Mouse (Mus musculus) liver, embryonic 13.5 days (tissue): ENCODE measurements at regions not wholly inside any gene's neighbourhood (a gene's known extent, or its start where the extent isn't known, plus 50 kb on each side); places are given as distances from the start of the nearest gene placed in this dataset.

Experiments
- ATAC-seq: fragments of 200-750 bp; cut with Nextera tagmentation; 2 replicates; pipeline ENCODE4 v1.8.0; 2017; ENCODE audit warnings: low read depth, mild to moderate bottlenecking, moderate number of reproducible peaks, moderate library complexity
- DNase-seq: peaks from one replicate; pipeline ENCODE4 v3.0.0; 2022
- H3K27ac ChIP-seq: fragments of 300-500 bp; sonication (generic); 2 replicates; pipeline ENCODE4 v1.5.1; 2015; ENCODE audit warnings: moderate library complexity, mild to moderate bottlenecking, inconsistent platforms
- H3K27me3 ChIP-seq: fragments of 300-500 bp; sonication (generic); 2 replicates; pipeline ENCODE4 v1.6.1; 2015; ENCODE audit warnings: mild to moderate bottlenecking, inconsistent platforms
- H3K36me3 ChIP-seq: fragments of 300-500 bp; sonication (generic); 2 replicates; pipeline ENCODE4 v1.6.1; 2015; ENCODE audit warnings: mild to moderate bottlenecking, inconsistent platforms
- H3K4me1 ChIP-seq: fragments of 300-500 bp; sonication (generic); replicated peaks from 2 replicates; pipeline ENCODE4 v1.6.1; 2015; ENCODE audit warnings: inconsistent platforms
- H3K4me2 ChIP-seq: fragments of 300-500 bp; sonication (generic); 2 replicates; pipeline ENCODE4 v1.6.1; 2015; ENCODE audit warnings: inconsistent platforms, mild to moderate bottlenecking, moderate library complexity
- H3K4me3 ChIP-seq: fragments of 300-500 bp; sonication (generic); replicated peaks from 2 replicates; pipeline ENCODE4 v1.5.1; 2015; ENCODE audit warnings: mild to moderate bottlenecking, inconsistent platforms
- H3K9ac ChIP-seq: fragments of 300-500 bp; sonication (generic); 2 replicates; pipeline ENCODE4 v1.6.1; 2015; ENCODE audit warnings: mild to moderate bottlenecking, inconsistent platforms
- H3K9me3 ChIP-seq: fragments of 300-500 bp; sonication (generic); replicated peaks from 2 replicates; pipeline ENCODE4 v1.6.1; 2016; ENCODE audit warnings: inconsistent platforms
- WGBS: fragments of 180-500 bp; shearing (Covaris S2); methylation state at CpG from one replicate; pipeline ENCODE4 v1.1.7; 2015; ENCODE audit not compliant: insufficient replicate concordance; 5-methylcytosine and 5-hydroxymethylcytosine counted together

GRCm38 (mm10) chr10:60995908-60996640 lies 93.1 kb upstream of the Pcbd1 start:
- no peaks in the 10 kb centered on the region for H3K4me1 ChIP-seq
- WGBS, result 69% methylated on average over 9 of the region's 9 CpGs
- no peak overlapping the region for H3K27ac ChIP-seq
- peaks cover under 1% of the 10 kb centered on the region; the same call in 1 of the 2 replicates for H3K9me3 ChIP-seq
- no peaks in the 10 kb centered on the region for H3K36me3 ChIP-seq
- H3K9ac ChIP-seq, result no peak overlapping the region
- DNase-seq (no peak), ATAC-seq (no peak)
- no peaks in the 10 kb centered on the region for H3K27me3 ChIP-seq
- no peak overlapping the region for H3K4me3 ChIP-seq
- H3K4me2 ChIP-seq, result no peak overlapping the region

GRCm38 (mm10) chr10:60985109-60985576 lies 104.0 kb upstream of the Pcbd1 start:
- Histone ChIP-seq H3K9ac (no peak overlapping the region), H3K36me3 (no peaks in the 10 kb centered on the region), H3K27me3 (no peaks in the 10 kb centered on the region), H3K9me3 (no peaks in the 10 kb centered on the region), H3K4me3 (no peak overlapping the region), H3K4me2 (no peak overlapping the region), H3K4me1 (no peaks in the 10 kb centered on the region), H3K27ac (no peak overlapping the region)
- DNase-seq, result no peak
- ATAC-seq, result no peak
- WGBS, result 16% methylated on average over 10 of the region's 10 CpGs

- H3K4me1 ChIP-seq, result no peaks in the 10 kb centered on the region
- no peaks in the 10 kb centered on the region for H3K9me3 ChIP-seq
- no peak overlapping the region for H3K27ac ChIP-seq
- no peak overlapping the region for H3K4me3 ChIP-seq
- no peak overlapping the region for H3K4me2 ChIP-seq
- 56% methylated on average over 6 of the region's 6 CpGs for WGBS
- no peaks in the 10 kb centered on the region for H3K27me3 ChIP-seq
- no peak for DNase-seq
- H3K9ac ChIP-seq, result no peak overlapping the region
- no peak for ATAC-seq
- H3K36me3 ChIP-seq, result no peaks in the 10 kb centered on the region
Measured at GRCm38 (mm10) chr10:60981770-60982169, 107.4 kb upstream of the Pcbd1 start.

- WGBS, result 32% methylated on average over 2 of the region's 2 CpGs
- ATAC-seq (no peak), DNase-seq (no peak)
- H3K4me3 ChIP-seq, result no peak overlapping the region
- no peaks in the 10 kb centered on the region for H3K4me1 ChIP-seq
- no peak overlapping the region for H3K4me2 ChIP-seq
- H3K27me3 ChIP-seq, result no peaks in the 10 kb centered on the region
- no peak overlapping the region for H3K9ac ChIP-seq
- no peak overlapping the region for H3K27ac ChIP-seq
- H3K36me3 ChIP-seq, result no peaks in the 10 kb centered on the region
- no peaks in the 10 kb centered on the region for H3K9me3 ChIP-seq
Measured at GRCm38 (mm10) chr10:60973615-60974014, 115.5 kb upstream of the Pcbd1 start.

GRCm38 (mm10) chr10:60964843-60965242 lies 124.3 kb upstream of the Pcbd1 start:
- DNase-seq (no peak), ATAC-seq (no peak)
- H3K36me3 ChIP-seq, result no peaks in the 10 kb centered on the region
- no peaks in the 10 kb centered on the region for H3K27me3 ChIP-seq
- H3K4me2 ChIP-seq, result no peak overlapping the region
- H3K9ac ChIP-seq, result no peak overlapping the region
- 64% methylated on average over 10 of the region's 10 CpGs for WGBS
- no peak overlapping the region for H3K27ac ChIP-seq
- H3K9me3 ChIP-seq, result no peaks in the 10 kb centered on the region
- H3K4me1 ChIP-seq, result no peaks in the 10 kb centered on the region
- H3K4me3 ChIP-seq, result no peak overlapping the region

- 25% methylated on average over 17 of the region's 17 CpGs for WGBS
- Histone ChIP-seq H3K4me1 (no peaks in the 10 kb centered on the region), H3K4me2 (no peak overlapping the region), H3K4me3 (no peak overlapping the region), H3K36me3 (no peaks in the 10 kb centered on the region), H3K9me3 (no peaks in the 10 kb centered on the region), H3K27me3 (no peaks in the 10 kb centered on the region), H3K9ac (no peak overlapping the region), H3K27ac (no peak overlapping the region)
- DNase-seq (no peak), ATAC-seq (no peak)
Measured at GRCm38 (mm10) chr10:60957820-60958233, 126.4 kb upstream of the Unc5b start.

GRCm38 (mm10) chr10:60955467-60955866 lies 124.1 kb upstream of the Unc5b start:
- H3K36me3 ChIP-seq, result no peaks in the 10 kb centered on the region
- ATAC-seq, result no peak
- 50% methylated on average over 9 of the region's 9 CpGs for WGBS

GRCm38 (mm10) chr10:60952495-60952894 lies 121.1 kb upstream of the Unc5b start:
- whole genome bisulfite sequencing, result 15% methylated on average over 7 of the region's 7 CpGs
- H3K27me3 ChIP-seq, result no peaks in the 10 kb centered on the region
- no peak for DNase-seq
- no peak overlapping the region for H3K9ac ChIP-seq
- H3K4me1 ChIP-seq, result no peaks in the 10 kb centered on the region
- no peak overlapping the region for H3K4me3 ChIP-seq
- no peaks in the 10 kb centered on the region for H3K36me3 ChIP-seq
- H3K27ac ChIP-seq, result no peak overlapping the region
- no peak overlapping the region for H3K4me2 ChIP-seq
- H3K9me3 ChIP-seq, result no peaks in the 10 kb centered on the region
- ATAC-seq, result no peak

More at GRCm38 (mm10) chr10:60955467-60955866, 124.1 kb upstream of the Unc5b start:
- no peaks in the 10 kb centered on the region for H3K4me1 ChIP-seq
- H3K27me3 ChIP-seq, result no peaks in the 10 kb centered on the region
- H3K9me3 ChIP-seq, result no peaks in the 10 kb centered on the region
- H3K27ac ChIP-seq, result no peak overlapping the region
- H3K4me2 ChIP-seq, result no peak overlapping the region
- DNase-seq, result no peak
- H3K4me3 ChIP-seq, result no peak overlapping the region
- no peak overlapping the region for H3K9ac ChIP-seq

- Histone ChIP-seq H3K4me2 (no peak overlapping the region), H3K4me3 (no peak overlapping the region), H3K27ac (no peak overlapping the region), H3K4me1 (no peaks in the 10 kb centered on the region), H3K36me3 (no peaks in the 10 kb centered on the region), H3K27me3 (no peaks in the 10 kb centered on the region), H3K9ac (no peak overlapping the region), H3K9me3 (no peaks in the 10 kb centered on the region)
- ATAC-seq (no peak), DNase-seq (no peak)
- 50% methylated on average over 7 of the region's 7 CpGs for WGBS
Measured at GRCm38 (mm10) chr10:60948983-60949677, 117.7 kb upstream of the Unc5b start.

- H3K27ac ChIP-seq, result no peak overlapping the region
- H3K27me3 ChIP-seq, result no peaks in the 10 kb centered on the region
- H3K9ac ChIP-seq, result no peak overlapping the region
- H3K4me3 ChIP-seq, result no peak overlapping the region
- no peaks in the 10 kb centered on the region for H3K9me3 ChIP-seq
- H3K36me3 ChIP-seq, result no peaks in the 10 kb centered on the region
- ATAC-seq (no peak), DNase-seq (no peak)
- H3K4me1 ChIP-seq, result no peaks in the 10 kb centered on the region
- WGBS, result 53% methylated on average over 6 of the region's 6 CpGs
- H3K4me2 ChIP-seq, result no peak overlapping the region
Measured at GRCm38 (mm10) chr10:60943074-60943473, 111.7 kb upstream of the Unc5b start.

- Histone ChIP-seq H3K4me3 (no peak overlapping the region), H3K4me1 (peaks cover 3% of the 10 kb centered on the region; the same call in 1 of the 2 replicates), H3K4me2 (no peak overlapping the region), H3K27me3 (no peaks in the 10 kb centered on the region), H3K36me3 (no peaks in the 10 kb centered on the region), H3K9me3 (no peaks in the 10 kb centered on the region), H3K27ac (no peak overlapping the region), H3K9ac (no peak overlapping the region)
- DNase-seq, result no peak
- no peak for ATAC-seq
- WGBS, result 62% methylated on average over 10 of the region's 10 CpGs
Measured at GRCm38 (mm10) chr10:60938749-60939148, 107.4 kb upstream of the Unc5b start.

- H3K27me3 ChIP-seq, result no peaks in the 10 kb centered on the region
- no peak overlapping the region for H3K4me2 ChIP-seq
- no peaks in the 10 kb centered on the region for H3K9me3 ChIP-seq
- ATAC-seq (no peak), DNase-seq (no peak)
- no peak overlapping the region for H3K27ac ChIP-seq
- no peaks in the 10 kb centered on the region for H3K36me3 ChIP-seq
- H3K4me1 ChIP-seq, result peaks cover 11% of the 10 kb centered on the region
- no peak overlapping the region for H3K4me3 ChIP-seq
- 41% methylated on average over 7 of the region's 7 CpGs for whole genome bisulfite sequencing
- H3K9ac ChIP-seq, result no peak overlapping the region
Measured at GRCm38 (mm10) chr10:60937517-60937866, 106.1 kb upstream of the Unc5b start.
